Mouse (Mus musculus) MEL (cell line): ENCODE measurements around the gene Zfp512b.

Source experiments
- CHD1 ChIP-seq: IDR thresholded peaks from 2 replicates; pipeline ENCODE4 v1.6.1; 2012; ENCODE audit warnings: low read depth, mild to moderate bottlenecking, inconsistent platforms, low read length, improper control_type of control experiment
- GATA1 ChIP-seq: IDR thresholded peaks from 2 replicates; pipeline ENCODE4 v1.6.1; 2011; ENCODE audit warnings: low read depth, low read length, improper control_type of control experiment
- NELFE ChIP-seq: IDR thresholded peaks from 2 replicates; pipeline ENCODE4 v1.6.1; 2011; ENCODE audit warnings: low read depth, low read length, improper control_type of control experiment
- UBTF ChIP-seq: IDR thresholded peaks from 2 replicates; pipeline ENCODE4 v1.6.1; 2012; ENCODE audit warnings: low read depth, mild to moderate bottlenecking, inconsistent platforms, low read length, improper control_type of control experiment, moderate library complexity, borderline replicate concordance; ENCODE audit not compliant: insufficient read depth
- USF1 ChIP-seq: IDR thresholded peaks from 2 replicates; pipeline ENCODE4 v1.6.1; 2014; ENCODE audit warnings: low read depth, mild to moderate bottlenecking, inconsistent platforms, low read length, improper control_type of control experiment, moderate library complexity
- ZC3H11A ChIP-seq: IDR thresholded peaks from 2 replicates; pipeline ENCODE4 v1.6.1; 2012; ENCODE audit warnings: low read depth, mild to moderate bottlenecking, inconsistent platforms, low read length, improper control_type of control experiment

GRCm38 (mm10) chr2:181578790-181579618, 13.6 kb downstream of the Zfp512b start:
- TF ChIP-seq CHD1 (no peak), UBTF (no peak), NELFE (no peak), GATA1 (no peak), ZC3H11A (no peak), USF1 (no peak)
